Mouse (Mus musculus): ENCODE measurements around the gene Olfr642.

The Olfr642 gene

DNA sequence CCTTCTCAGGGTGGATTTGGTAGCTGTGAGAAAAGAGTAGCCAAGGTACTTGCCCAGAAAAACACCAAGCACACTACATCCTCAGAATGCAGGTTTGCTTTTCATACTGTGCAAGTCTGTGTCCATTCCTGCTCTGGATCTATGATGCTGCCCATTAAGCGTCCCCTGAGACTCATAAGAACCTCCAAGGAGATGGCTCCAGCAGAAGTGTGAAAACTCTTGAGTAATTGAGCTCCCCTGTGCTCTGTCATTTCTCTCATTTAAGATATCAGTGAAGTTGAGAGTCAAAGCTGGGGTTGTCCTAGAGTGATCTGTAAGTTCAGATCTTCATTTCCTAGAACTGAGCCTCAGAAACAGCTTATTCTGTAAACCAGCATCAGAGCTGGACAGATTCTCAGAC is at the start of gene Olfr642:
TSS of gene Olfr642 (minus strand) at position 101 of the 400 bp plus-strand sequence.
- DNase-seq (ENCODE audit: low read depth, low spot score), result no peak

DNA sequence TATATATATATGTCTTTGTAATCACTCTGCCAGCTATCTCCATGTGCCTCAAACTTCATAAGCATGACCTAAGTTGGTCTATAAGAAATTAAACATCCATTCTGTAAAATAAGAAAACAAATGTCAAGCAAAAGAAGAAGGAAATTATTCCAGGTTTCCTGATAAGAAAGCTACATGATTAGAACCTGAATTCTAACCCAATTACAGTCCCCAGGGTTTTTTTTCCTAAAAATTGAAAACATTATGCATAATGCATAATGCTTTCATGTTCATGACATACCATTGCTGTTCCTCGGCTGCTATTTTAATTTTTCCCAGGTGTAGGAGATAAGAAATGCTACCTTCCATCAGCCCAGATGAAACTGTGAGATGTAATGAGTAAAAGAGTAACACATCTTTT is 32.9 kb upstream of the Olfr642 start, which contains the start of gene Olfr645:
TSS of gene Olfr645 (minus strand) at position 101 of the 400 bp plus-strand sequence.
- no peak for DNase-seq (ENCODE audit: low read depth, low spot score)

DNA sequence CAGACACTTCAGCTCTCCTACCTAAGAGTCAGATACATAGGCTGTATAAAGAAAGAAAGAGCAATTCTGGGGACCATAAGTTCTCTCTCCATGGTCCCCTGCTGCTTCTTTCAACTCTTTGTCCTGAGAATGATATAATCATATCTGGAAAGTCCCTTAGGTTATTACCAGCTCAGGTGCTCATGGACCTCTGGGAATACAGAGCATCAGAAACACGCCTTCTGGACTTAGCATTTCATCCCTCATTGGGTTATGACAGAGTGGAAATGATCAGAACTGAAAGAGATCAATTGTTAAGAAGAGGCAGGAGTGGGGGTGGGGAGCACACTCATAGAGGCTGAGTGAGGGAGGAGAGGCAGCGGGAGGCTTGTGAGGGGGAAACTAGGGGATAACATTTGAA is 19.3 kb upstream of the Olfr642 start, which contains the start of gene Olfr644:
TSS of gene Olfr644 (minus strand) at position 101 of the 400 bp plus-strand sequence.
- no peak for DNase-seq (ENCODE audit: low read depth, low spot score)

- no peak for DNase-seq (ENCODE audit: low read depth, low spot score)
Measured at GRCm38 (mm10) chr7:104061345-104061744, 8.9 kb upstream of the Olfr642 start, which contains the start of gene 4930516K23Rik. Gene 4930516K23Rik, minus strand, starts transcription at chr7:104061445.

GRCm38 (mm10) chr7:104059215-104059614 is 6.7 kb upstream of the Olfr642 start:
- DNase-seq (ENCODE audit: low read depth, low spot score), result no peak

DNA sequence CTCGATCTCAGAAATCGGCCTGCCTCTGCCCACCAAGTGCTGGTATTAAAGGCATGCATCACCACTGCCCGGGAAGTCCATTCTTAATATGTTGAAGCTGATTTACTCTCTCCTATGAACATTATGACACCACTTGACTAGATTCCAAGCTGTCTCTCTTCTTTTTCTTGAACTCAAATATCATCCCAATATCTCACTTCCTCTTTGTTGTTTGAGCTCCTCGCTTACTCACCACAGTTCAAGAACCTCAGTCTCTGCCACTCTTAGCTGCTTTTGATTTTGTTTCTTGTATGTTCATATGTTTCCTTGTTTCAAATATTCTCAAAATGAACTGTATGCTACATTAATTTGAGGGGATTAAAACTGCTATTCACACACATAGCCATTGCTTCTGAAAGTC is 1.7 kb downstream of the Olfr642 start:
- DNase-seq (ENCODE audit: low read depth, low spot score), result no peak

DNA sequence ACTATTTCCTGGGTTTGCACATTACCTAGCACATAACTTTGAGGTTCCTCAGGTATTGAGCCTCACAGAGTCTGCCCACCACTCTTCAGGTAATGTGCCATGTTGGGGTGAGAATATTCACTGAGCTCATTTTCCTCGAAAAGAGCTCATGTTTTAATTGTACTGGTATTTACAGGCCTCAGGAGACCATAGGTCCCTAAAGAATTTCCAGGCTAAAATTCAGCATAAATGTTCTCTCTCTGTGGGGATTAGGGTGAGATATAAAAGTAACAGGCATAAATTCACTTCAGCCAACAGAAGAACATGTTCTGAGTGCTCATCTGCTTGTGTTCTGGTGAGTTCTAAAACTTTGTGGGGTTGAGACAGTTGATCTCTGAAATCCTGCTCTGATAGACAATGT is 17.3 kb downstream of the Olfr642 start, which contains the start of gene Olfr641:
TSS of gene Olfr641 (plus strand) at position 301 of the 400 bp plus-strand sequence.
- no peak for DNase-seq (ENCODE audit: low read depth, low spot score)

GRCm38 (mm10) chr7:104026978-104027377 is 25.5 kb downstream of the Olfr642 start:
- DNase-seq (ENCODE audit: low read depth, low spot score), result no peak

DNA sequence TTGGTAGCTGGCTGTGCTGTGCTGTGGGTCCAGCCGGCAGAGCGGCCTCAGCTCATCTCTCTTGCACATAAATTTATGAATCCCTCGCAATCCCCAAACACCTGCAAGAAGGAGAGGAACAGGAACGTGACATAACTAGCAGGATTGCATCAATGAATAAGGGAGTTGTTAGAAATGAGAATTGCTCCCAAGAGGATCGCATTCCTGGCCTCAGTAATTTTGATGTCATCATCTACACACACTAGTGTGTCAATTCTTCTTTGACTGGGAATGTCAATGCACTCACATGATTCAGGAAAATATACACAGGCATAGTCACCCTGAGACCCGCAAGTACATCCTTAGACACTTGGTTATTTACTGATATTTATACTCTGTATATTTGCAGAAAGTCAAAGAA is 27.0 kb downstream of the Olfr642 start, which contains the start of gene Olfr640:
TSS of gene Olfr640 (minus strand) at position 101 of the 400 bp plus-strand sequence.
- no peak for DNase-seq (ENCODE audit: low read depth, low spot score)

DNA sequence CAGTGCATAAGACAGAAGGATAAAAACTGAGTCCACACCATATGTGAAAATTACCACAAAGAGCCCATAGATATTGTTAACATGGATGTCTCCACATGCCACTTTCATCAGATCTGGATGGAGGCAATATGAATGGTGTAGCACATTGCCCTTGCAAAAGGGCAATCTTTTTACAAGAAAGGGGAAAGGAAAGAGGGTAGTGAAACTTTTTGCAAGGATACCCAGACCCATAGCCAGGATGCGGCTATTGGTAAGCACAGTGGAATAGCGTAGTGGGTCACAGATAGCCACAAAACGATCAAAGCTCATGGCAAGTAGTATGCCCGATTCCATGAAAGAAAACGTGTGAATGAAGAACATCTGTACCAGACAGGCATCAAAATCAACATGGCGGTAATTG is 30.8 kb downstream of the Olfr642 start:
- DNase-seq (ENCODE audit: low read depth, low spot score), result no peak

- DNase-seq (ENCODE audit: low read depth, low spot score), result no peak
Measured at GRCm38 (mm10) chr7:104018953-104019352, 33.5 kb downstream of the Olfr642 start.

- DNase-seq (ENCODE audit: low read depth, low spot score), result no peak
Measured at GRCm38 (mm10) chr7:104017203-104017602, 35.3 kb downstream of the Olfr642 start, which contains the start of gene Olfr639. Gene Olfr639, minus strand, starts transcription at chr7:104017303.

- DNase-seq (ENCODE audit: low read depth, low spot score), result no peak
Measured at GRCm38 (mm10) chr7:103999124-103999523, 53.3 kb downstream of the Olfr642 start.

- no peak for DNase-seq (ENCODE audit: low read depth, low spot score)
Measured at GRCm38 (mm10) chr7:103998446-103998845, 54.0 kb downstream of the Olfr642 start, which contains the start of gene Olfr638. Gene Olfr638, plus strand, starts transcription at chr7:103998746.
